Mouse (Mus musculus): ENCODE results near the gene Thumpd2. TPM values are rescaled to one million over a fixed set of nuclear protein-coding genes. Genes with fewer than 3 reads are reported as not detected.
A peak's percentile ranks its signal among the peaks of the same experiment; 100 is the strongest.

Gene Thumpd2
- polyA plus RNA-seq, 1 experiment from 2014 or later: 11.6 TPM

- Histone ChIP-seq H3K4me3 (replicated peaks) (no peak overlapping the region), H3K4me2 (no peak overlapping the region), H3K36me3 (peaks cover 21% of the 10 kb centered on the region), H3K27me3 (replicated peaks) (no peaks in the 10 kb centered on the region), H3K9ac (no peak overlapping the region), H3K4me1 (no peaks in the 10 kb centered on the region), H3K9me3 (no peaks in the 10 kb centered on the region), H3K27ac (no peak overlapping the region)
- WGBS: 82% methylated on average over 3 of the region's 3 CpGs
- peak; percentile 82; the same call in 1 of the 2 replicates for ATAC-seq (ENCODE audit: insufficient read depth, low FRiP score, low read depth)
These were observed 32.9 kb downstream of the Thumpd2 start for GRCm38 (mm10) chr17:81031830-81032442.

- no peak for ATAC-seq (ENCODE audit: insufficient read depth, low FRiP score, low read depth)
- no peaks in the 10 kb centered on the region for H3K9me3 ChIP-seq
- peaks cover 25% of the 10 kb centered on the region for H3K36me3 ChIP-seq
- no peaks in the 10 kb centered on the region for H3K4me1 ChIP-seq
- no peak overlapping the region for H3K27ac ChIP-seq
- H3K4me3 ChIP-seq (replicated peaks): no peak overlapping the region
- no peaks in the 10 kb centered on the region for H3K27me3 ChIP-seq (replicated peaks)
- no peak overlapping the region for H3K4me2 ChIP-seq
- no peak overlapping the region for H3K9ac ChIP-seq
- 94% methylated on average over 6 of the region's 6 CpGs for WGBS
These were observed 37.6 kb downstream of the Thumpd2 start for GRCm38 (mm10) chr17:81027331-81027730.

DNA sequence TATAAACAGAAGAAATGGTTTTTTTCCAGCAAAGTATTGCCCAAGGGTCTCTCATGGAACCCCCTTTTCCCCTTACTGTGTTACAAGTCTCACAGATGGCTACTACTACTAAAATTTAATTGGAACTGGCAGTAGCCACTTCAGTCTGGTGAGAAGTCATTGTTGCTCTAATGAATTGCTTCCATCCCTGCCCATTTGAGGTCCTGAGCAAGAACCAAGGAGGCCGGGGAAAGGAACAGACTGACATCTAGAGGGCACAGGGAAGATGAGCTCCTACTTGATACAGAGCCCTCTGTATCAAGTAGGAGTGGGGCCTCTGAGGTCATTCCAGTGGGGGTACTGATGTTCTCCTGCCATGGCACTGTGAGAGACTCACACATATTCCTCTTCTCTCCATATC, 47.8 kb downstream of the Thumpd2 start:
- Histone ChIP-seq H3K4me2 (no peak overlapping the region), H3K27me3 (replicated peaks) (no peaks in the 10 kb centered on the region), H3K9ac (no peak overlapping the region), H3K27ac (no peak overlapping the region), H3K4me3 (replicated peaks) (no peak overlapping the region), H3K4me1 (no peaks in the 10 kb centered on the region), H3K36me3 (no peaks in the 10 kb centered on the region), H3K9me3 (no peaks in the 10 kb centered on the region)
- no peak for ATAC-seq (ENCODE audit: insufficient read depth, low FRiP score, low read depth)
- WGBS: 74% methylated on average over 1 of the region's 1 CpGs

DNA sequence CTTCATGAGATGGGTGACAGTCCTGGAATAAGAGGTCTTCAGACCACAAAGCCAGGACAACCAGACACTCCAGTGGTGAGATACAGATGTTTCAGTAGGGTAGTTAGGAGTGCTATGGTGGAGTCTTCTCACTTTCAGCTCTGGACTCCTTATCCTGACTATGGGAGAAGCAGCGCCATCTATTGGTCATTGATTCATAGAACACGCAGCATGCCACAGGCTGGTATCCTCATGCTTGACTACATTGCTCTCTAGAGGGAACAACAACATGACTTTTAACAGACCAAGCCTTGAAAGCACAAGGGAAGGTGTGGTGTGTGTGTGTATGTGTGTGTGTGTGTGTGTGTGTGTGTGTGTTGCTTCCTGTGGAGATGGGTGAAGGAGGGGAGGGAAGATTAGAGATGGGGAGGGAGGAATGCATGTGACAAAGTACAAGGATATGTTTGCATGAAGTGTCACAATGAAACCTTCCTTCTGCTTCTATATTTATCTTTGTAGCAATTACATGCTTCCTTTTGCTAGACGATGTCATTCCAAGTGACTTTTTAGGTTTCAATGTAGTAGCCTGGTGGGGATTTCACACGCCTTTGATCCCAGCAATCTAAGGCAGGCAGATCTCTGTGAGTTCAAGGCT, 49.0 kb downstream of the Thumpd2 start:
- peak; percentile 50; the same call in 1 of the 2 replicates for ATAC-seq (ENCODE audit: insufficient read depth, low FRiP score, low read depth)
- no peak overlapping the region for H3K27ac ChIP-seq
- no peak overlapping the region for H3K4me2 ChIP-seq
- H3K9ac ChIP-seq: no peak overlapping the region
- no peaks in the 10 kb centered on the region for H3K27me3 ChIP-seq (replicated peaks)
- H3K4me3 ChIP-seq (replicated peaks): no peak overlapping the region
- no peaks in the 10 kb centered on the region for H3K9me3 ChIP-seq
- H3K36me3 ChIP-seq: no peaks in the 10 kb centered on the region
- no peaks in the 10 kb centered on the region for H3K4me1 ChIP-seq
- 29% methylated on average over 4 of the region's 4 CpGs for WGBS

DNA sequence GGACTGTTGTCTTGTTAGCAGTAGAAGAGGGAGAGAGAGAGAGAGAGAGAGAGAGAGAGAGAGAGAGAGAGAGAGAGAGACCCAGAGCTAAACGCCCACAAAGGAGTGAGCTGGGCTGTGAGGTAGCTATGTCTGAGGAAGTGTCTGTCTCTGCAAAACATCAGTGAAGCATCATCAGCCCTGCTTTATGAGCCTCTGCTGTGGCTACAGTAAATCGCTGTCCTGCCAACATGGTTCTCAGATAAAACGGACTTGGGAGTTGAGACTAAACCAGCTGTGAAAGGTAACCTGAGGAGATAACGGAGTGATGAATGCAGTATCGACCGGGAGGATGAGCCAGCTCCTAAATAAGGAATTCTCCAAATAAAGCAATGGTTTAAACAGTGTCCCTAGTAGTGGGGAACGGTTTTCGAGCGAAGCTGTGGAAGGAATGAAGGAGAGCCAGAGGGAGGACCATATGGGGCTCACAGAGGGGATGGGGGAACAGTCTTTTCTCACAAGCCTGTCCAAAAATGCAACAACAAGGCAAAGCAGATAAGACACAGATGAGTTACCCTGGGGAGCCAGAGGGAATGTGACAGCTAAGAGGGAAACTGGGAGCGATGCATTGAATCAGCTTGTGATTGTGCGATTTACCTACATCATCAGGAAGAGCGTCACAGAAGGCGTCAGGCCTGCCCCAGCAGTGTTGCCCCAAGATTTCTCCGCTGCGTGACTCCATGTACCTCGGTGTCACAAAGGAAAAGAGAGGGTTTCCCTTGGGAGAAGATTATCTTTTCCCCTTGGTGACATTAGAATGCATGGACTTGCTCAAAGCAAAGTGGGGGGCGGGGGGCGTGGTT, 53.8 kb downstream of the Thumpd2 start:
- Histone ChIP-seq H3K27ac (no peak overlapping the region), H3K4me1 (no peaks in the 10 kb centered on the region), H3K4me3 (replicated peaks) (no peak overlapping the region), H3K27me3 (replicated peaks) (no peaks in the 10 kb centered on the region), H3K9ac (no peak overlapping the region), H3K9me3 (no peaks in the 10 kb centered on the region), H3K4me2 (no peak overlapping the region), H3K36me3 (no peaks in the 10 kb centered on the region)
- WGBS: 63% methylated on average over 18 of the region's 18 CpGs
- ATAC-seq (ENCODE audit: insufficient read depth, low FRiP score, low read depth): no peak

GRCm38 (mm10) chr17:81010199-81010598, 54.7 kb downstream of the Thumpd2 start:
- no peaks in the 10 kb centered on the region for H3K36me3 ChIP-seq
- no peak for ATAC-seq (ENCODE audit: insufficient read depth, low FRiP score, low read depth)
- H3K27ac ChIP-seq: no peak overlapping the region
- H3K9ac ChIP-seq: no peak overlapping the region
- H3K4me3 ChIP-seq (replicated peaks): no peak overlapping the region
- no peak overlapping the region for H3K4me2 ChIP-seq
- no peaks in the 10 kb centered on the region for H3K9me3 ChIP-seq
- H3K27me3 ChIP-seq (replicated peaks): no peaks in the 10 kb centered on the region
- 79% methylated on average over 3 of the region's 3 CpGs for WGBS
- no peaks in the 10 kb centered on the region for H3K4me1 ChIP-seq

GRCm38 (mm10) chr17:81009112-81009511, 55.8 kb downstream of the Thumpd2 start:
- no peak for ATAC-seq (ENCODE audit: insufficient read depth, low FRiP score, low read depth)
- no peaks in the 10 kb centered on the region for H3K9me3 ChIP-seq
- no peaks in the 10 kb centered on the region for H3K4me1 ChIP-seq
- no peak overlapping the region for H3K27ac ChIP-seq
- H3K9ac ChIP-seq: no peak overlapping the region
- WGBS: 83% methylated on average over 10 of the region's 10 CpGs
- H3K27me3 ChIP-seq (replicated peaks): no peaks in the 10 kb centered on the region
- H3K4me2 ChIP-seq: no peak overlapping the region
- no peak overlapping the region for H3K4me3 ChIP-seq (replicated peaks)
- no peaks in the 10 kb centered on the region for H3K36me3 ChIP-seq

GRCm38 (mm10) chr17:81005292-81005691, 59.6 kb downstream of the Thumpd2 start:
- Histone ChIP-seq H3K27ac (no peak overlapping the region), H3K4me3 (replicated peaks) (no peak overlapping the region), H3K4me2 (no peak overlapping the region), H3K36me3 (no peaks in the 10 kb centered on the region), H3K9ac (no peak overlapping the region), H3K9me3 (no peaks in the 10 kb centered on the region), H3K4me1 (no peaks in the 10 kb centered on the region; the same call in 1 of the 2 replicates), H3K27me3 (replicated peaks) (no peaks in the 10 kb centered on the region)
- ATAC-seq (ENCODE audit: insufficient read depth, low FRiP score, low read depth): no peak
- WGBS: 73% methylated on average over 8 of the region's 8 CpGs

GRCm38 (mm10) chr17:81004454-81004853, 60.4 kb downstream of the Thumpd2 start:
- Histone ChIP-seq H3K9ac (no peak overlapping the region), H3K4me2 (no peak overlapping the region), H3K27me3 (replicated peaks) (no peaks in the 10 kb centered on the region), H3K9me3 (no peaks in the 10 kb centered on the region), H3K4me1 (no peaks in the 10 kb centered on the region; the same call in 1 of the 2 replicates), H3K27ac (no peak overlapping the region), H3K36me3 (no peaks in the 10 kb centered on the region), H3K4me3 (replicated peaks) (no peak overlapping the region)
- ATAC-seq (ENCODE audit: insufficient read depth, low FRiP score, low read depth): no peak
- WGBS: 49% methylated on average over 11 of the region's 11 CpGs

DNA sequence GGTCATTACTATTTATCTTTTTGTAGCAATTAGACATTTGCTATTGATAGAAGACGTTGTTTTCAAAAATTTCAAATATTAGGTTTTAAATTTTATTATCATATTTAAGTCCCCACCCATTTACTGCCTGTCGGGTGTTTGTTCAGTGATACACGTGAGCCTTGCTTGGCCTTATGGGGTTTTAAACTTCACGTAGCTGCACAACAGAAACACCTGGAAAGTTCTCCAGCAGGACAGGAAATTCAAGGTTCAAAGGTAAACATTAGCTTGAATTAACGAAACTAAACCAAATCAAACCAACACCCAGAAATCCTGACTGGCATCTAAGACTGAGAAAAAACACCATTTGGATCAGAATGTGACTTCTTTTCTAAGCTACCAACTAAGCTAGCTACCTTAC, 62.8 kb downstream of the Thumpd2 start:
- H3K36me3 ChIP-seq: no peaks in the 10 kb centered on the region
- no peak overlapping the region for H3K4me2 ChIP-seq
- H3K27me3 ChIP-seq (replicated peaks): no peaks in the 10 kb centered on the region
- 46% methylated on average over 5 of the region's 5 CpGs for WGBS
- H3K9me3 ChIP-seq: no peaks in the 10 kb centered on the region
- ATAC-seq (ENCODE audit: insufficient read depth, low FRiP score, low read depth): peak; percentile 49; the same call in 1 of the 2 replicates
- no peak overlapping the region for H3K9ac ChIP-seq
- no peak overlapping the region for H3K4me3 ChIP-seq (replicated peaks)
- H3K4me1 ChIP-seq: no peaks in the 10 kb centered on the region; the same call in 1 of the 2 replicates
- H3K27ac ChIP-seq: peak overlapping the region; percentile 58

GRCm38 (mm10) chr17:81001647-81002046, 63.2 kb downstream of the Thumpd2 start:
- Histone ChIP-seq H3K4me2 (no peak overlapping the region), H3K27ac (no peak overlapping the region), H3K4me3 (replicated peaks) (no peak overlapping the region), H3K36me3 (no peaks in the 10 kb centered on the region), H3K27me3 (replicated peaks) (no peaks in the 10 kb centered on the region), H3K9ac (no peak overlapping the region), H3K4me1 (no peaks in the 10 kb centered on the region; the same call in 1 of the 2 replicates), H3K9me3 (no peaks in the 10 kb centered on the region)
- WGBS: 83% methylated on average over 4 of the region's 4 CpGs
- ATAC-seq (ENCODE audit: insufficient read depth, low FRiP score, low read depth): no peak

DNA sequence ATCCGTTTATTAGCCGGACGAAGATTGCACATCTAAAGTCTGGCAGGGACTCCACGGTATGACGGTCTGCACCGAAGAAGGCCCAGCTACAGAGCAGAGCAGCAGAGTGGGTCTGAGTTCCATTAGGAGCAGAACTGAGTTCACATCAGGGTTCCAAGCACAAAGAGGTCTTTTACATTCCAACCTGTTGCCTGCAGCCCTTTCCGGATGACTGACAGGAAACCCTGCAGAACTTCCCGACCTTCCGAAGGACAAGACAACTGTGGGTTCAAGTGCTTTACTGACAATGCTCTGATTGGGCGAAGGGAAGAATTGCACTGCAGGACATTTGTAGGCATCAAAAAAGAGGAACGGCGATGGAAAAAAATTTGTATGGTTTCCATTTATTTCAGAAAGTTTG, 63.9 kb downstream of the Thumpd2 start:
- Histone ChIP-seq H3K9me3 (no peaks in the 10 kb centered on the region), H3K27ac (no peak overlapping the region), H3K4me3 (replicated peaks) (no peak overlapping the region), H3K27me3 (replicated peaks) (no peaks in the 10 kb centered on the region), H3K36me3 (no peaks in the 10 kb centered on the region), H3K9ac (no peak overlapping the region), H3K4me1 (no peaks in the 10 kb centered on the region; the same call in 1 of the 2 replicates), H3K4me2 (no peak overlapping the region)
- WGBS: 73% methylated on average over 12 of the region's 12 CpGs
- ATAC-seq (ENCODE audit: insufficient read depth, low FRiP score, low read depth): no peak

All from stomach, embryonic 15.5 days (tissue).